In genomic region chr15:85665181-85665821, GRCm38 (mm10) we compare ENCODE assay signal across 12 mouse cellular contexts.
DNase-seq lines count a peak whose midpoint lies in the region; ATAC-seq and TF ChIP-seq lines count a peak whose summit lies in the region.
"Had no signal": no experiment of that assay in that cellular context is flagged by ENCODE, and none has a peak within 500 bp of the region (broad histone marks: within the 10 kb centered on the region; RNA-seq: fewer than 3 reads in every experiment).

No protein-coding gene starts in this region.

- H3K79me2 ChIP-seq in C2C12 (ENCODE audit: control insufficient read depth, insufficient read depth) = peaks cover 99% of the 10 kb centered on the region

- H3ac ChIP-seq in C2C12 (ENCODE audit: control insufficient read depth, insufficient read length, low read depth) = peak overlapping the region; percentile 77

- 0 out of 2 replicates have a peak, but pooled peaks cover 2% of the 10 kb centered on the region for H3K36me3 ChIP-seq in kidney, postnatal 0 days (ENCODE audit: insufficient read depth, low read length)
- H3K36me3 ChIP-seq in C2C12 (ENCODE audit: control insufficient read depth, insufficient read depth) = peaks cover 23% of the 10 kb centered on the region
- H3K36me3 ChIP-seq in neural tube, embryonic 13.5 days = no peaks in the 10 kb centered on the region
- H3K36me3 ChIP-seq: embryonic facial prominence, embryonic 10.5 days; forebrain, embryonic 12.5 days; liver, embryonic 15.5 days had no signal

- ATAC-seq in cerebellum, adult (ENCODE audit: insufficient number of reproducible peaks, low FRiP score, low TSS enrichment) = no peak
- no peak for ATAC-seq in kidney, postnatal 0 days (replicated peaks; ENCODE audit: low FRiP score, low read depth)
- no peak for ATAC-seq in neural tube, embryonic 13.5 days (ENCODE audit: low read depth)

- no peak overlapping the region for H3K4me3 ChIP-seq in kidney, postnatal 0 days (replicated peaks; ENCODE audit: low read depth, low read length)
- peak overlapping the region; percentile 14 for H3K4me3 ChIP-seq in C2C12 (ENCODE audit: insufficient read depth, poor library complexity, severe bottlenecking)
- no peak overlapping the region for H3K4me3 ChIP-seq in neural tube, embryonic 13.5 days
- H3K4me3 ChIP-seq: embryonic facial prominence, embryonic 10.5 days; forebrain, embryonic 12.5 days; liver, embryonic 15.5 days; stomach, embryonic 15.5 days had no signal

- H3K9ac ChIP-seq in kidney, postnatal 0 days (ENCODE audit: low read depth, low read length) = no peak overlapping the region
- H3K9ac ChIP-seq in neural tube, embryonic 13.5 days = peak overlapping the region; percentile 2; the same call in 1 of the 2 replicates
- H3K9ac ChIP-seq: forebrain, embryonic 12.5 days; liver, embryonic 15.5 days; stomach, embryonic 15.5 days had no signal

- TF ChIP-seq CTCF in kidney, postnatal 0 days (IDR thresholded peaks at IDR 0.05; ENCODE audit: low read depth) = no peak
- TF ChIP-seq CTCF in C2C12 (IDR thresholded peaks at IDR 0.05; ENCODE audit: control insufficient read depth, insufficient read depth, insufficient read length) = no peak

- peaks cover 93% of the 10 kb centered on the region for H3K79me3 ChIP-seq in C2C12 (ENCODE audit: low read depth)

- H3K4me2 ChIP-seq in kidney, postnatal 0 days (ENCODE audit: low read length) = 0 out of 2 replicates have a peak overlapping the region, but pooled peaks have one; percentile 18
- H3K4me2 ChIP-seq in neural tube, embryonic 13.5 days = peak overlapping the region; percentile 23
- H3K4me2 ChIP-seq: forebrain, embryonic 12.5 days; liver, embryonic 15.5 days; stomach, embryonic 15.5 days had no signal

- no peaks in the 10 kb centered on the region for H3K27me3 ChIP-seq in kidney, postnatal 0 days (ENCODE audit: insufficient read depth, low read length)
- H3K27me3 ChIP-seq in C2C12 (ENCODE audit: control insufficient read depth, insufficient read depth, insufficient read length) = no peaks in the 10 kb centered on the region
- peaks cover 57% of the 10 kb centered on the region for H3K27me3 ChIP-seq in neural tube, embryonic 13.5 days

- peaks cover 15% of the 10 kb centered on the region for H3K4me1 ChIP-seq in kidney, postnatal 0 days (replicated peaks; ENCODE audit: insufficient read depth, low read length)
- H3K4me1 ChIP-seq in neural tube, embryonic 13.5 days (replicated peaks) = peaks cover 81% of the 10 kb centered on the region
- H3K4me1 ChIP-seq: liver, embryonic 15.5 days had no signal

- no peaks in the 10 kb centered on the region for H3K9me3 ChIP-seq in kidney, postnatal 0 days (replicated peaks; ENCODE audit: low read length)
- no peaks in the 10 kb centered on the region for H3K9me3 ChIP-seq in neural tube, embryonic 13.5 days
- H3K9me3 ChIP-seq: embryonic facial prominence, embryonic 10.5 days; forebrain, embryonic 12.5 days; liver, embryonic 15.5 days; stomach, embryonic 15.5 days had no signal

- no peak overlapping the region for H3K27ac ChIP-seq in kidney, postnatal 0 days
- peak overlapping the region; percentile 66 for H3K27ac ChIP-seq in neural tube, embryonic 13.5 days (replicated peaks)
- H3K27ac ChIP-seq: embryonic facial prominence, embryonic 10.5 days; forebrain, embryonic 12.5 days; liver, embryonic 15.5 days; stomach, embryonic 15.5 days had no signal

- WGBS in kidney, postnatal 0 days = 74% methylated on average over 12 of the region's 12 CpGs
- 70% methylated on average over 12 of the region's 12 CpGs for WGBS in neural tube, embryonic 13.5 days

- DNase-seq in cerebellum, adult 9-11 months = peak; percentile 32
- no peak for DNase-seq in kidney, postnatal 0 days (ENCODE audit: low spot score)
- DNase-seq in kidney, postnatal 25 days = no peak
- no peak for DNase-seq in gastrocnemius, postnatal 10 days
- no peak for DNase-seq in urinary bladder, adult 18-20 months (ENCODE audit: low spot score in 2 of 2)

TF ChIP-seq in C2C12, 6 proteins besides CTCF, POLR2A, EP300 and RAD21:
- TF ChIP-seq CEBPB (IDR thresholded peaks at IDR 0.05; ENCODE audit: low read depth) (peak; percentile 24), MAX (IDR thresholded peaks at IDR 0.05) (no peak), USF1 (IDR thresholded peaks at IDR 0.05; ENCODE audit: low read depth) (no peak)
